Mouse (Mus musculus) liver, postnatal 0 days (tissue): ENCODE data around the gene Ccl22. TPM values are rescaled to one million over a fixed set of nuclear protein-coding genes. Genes with fewer than 3 reads are reported as not detected.

Experiments
- ATAC-seq: fragments of 200-750 bp; cut with Nextera tagmentation; 2 replicates; pipeline ENCODE4 v1.8.0; 2017; ENCODE audit warnings: mild to moderate bottlenecking, moderate library complexity
- DNase-seq: peaks from one replicate; pipeline ENCODE4 v3.0.0-alpha.2; 2016
- H3K27ac ChIP-seq: fragments of 300-500 bp; sonication (generic); 2 replicates; pipeline ENCODE4 v1.5.1; 2014; ENCODE audit warnings: antibody characterized with exemption, moderate library complexity, mild to moderate bottlenecking, low read depth
- H3K27me3 ChIP-seq: fragments of 300-500 bp; sonication (generic); 2 replicates; pipeline ENCODE4 v1.6.1; 2014; ENCODE audit warnings: low read length, control low read depth, mixed read lengths; ENCODE audit not compliant: insufficient read depth
- H3K36me3 ChIP-seq: fragments of 300-500 bp; sonication (generic); replicated peaks from 2 replicates; pipeline ENCODE4 v1.6.1; 2014; ENCODE audit warnings: mild to moderate bottlenecking, control low read depth, low read length, moderate library complexity, mixed read lengths; ENCODE audit not compliant: insufficient read depth
- H3K4me1 ChIP-seq: fragments of 300-500 bp; sonication (generic); 2 replicates; pipeline ENCODE4 v1.6.1; 2014; ENCODE audit warnings: antibody characterized with exemption, mild to moderate bottlenecking, control low read depth; ENCODE audit not compliant: insufficient read depth
- H3K4me2 ChIP-seq: fragments of 300-500 bp; sonication (generic); 2 replicates; pipeline ENCODE4 v1.6.1; 2014; ENCODE audit warnings: low read depth, mild to moderate bottlenecking, low read length, moderate library complexity, mixed read lengths
- H3K4me3 ChIP-seq: fragments of 300-500 bp; sonication (generic); 2 replicates; pipeline ENCODE4 v1.5.1; 2014; ENCODE audit warnings: low read depth, low read length
- H3K9ac ChIP-seq: fragments of 300-500 bp; sonication (generic); replicated peaks from 2 replicates; pipeline ENCODE4 v1.6.1; 2014; ENCODE audit warnings: mild to moderate bottlenecking, moderate library complexity
- H3K9me3 ChIP-seq: fragments of 300-500 bp; sonication (generic); 2 replicates; pipeline ENCODE4 v1.6.1; 2016; ENCODE audit warnings: mild to moderate bottlenecking, control low read depth, low read length, mixed read lengths
- CTCF ChIP-seq: sonication (generic); IDR thresholded peaks from 2 replicates; pipeline ENCODE4 v1.5.1; 2016; ENCODE audit warnings: antibody characterized with exemption, low read depth
- EP300 ChIP-seq: IDR thresholded peaks from 2 replicates; pipeline ENCODE4 v1.6.1; 2016; ENCODE audit warnings: antibody characterized with exemption, low read depth, mild to moderate bottlenecking
- WGBS: fragments of 180-500 bp; shearing (Covaris S2); extraction: QIAGEN DNeasy Blood & Tissue Kit; methylation state at CpG from one replicate; pipeline ENCODE4 v1.1.7; 2014; ENCODE audit not compliant: insufficient replicate concordance; 5-methylcytosine and 5-hydroxymethylcytosine counted together
- polyA plus RNA-seq: library from polyadenylated mRNA; unstranded; fragments of >200 nt; fragmentation: Nextera tagmentation; extraction: Ambion mirVana; gene quantifications from 2 replicates; pipeline ENCODE4 v1.2.1, GENCODE M21; 2015

The Ccl22 gene
- polyA plus RNA-seq, 1 experiment from 2014 or later = 0.28 TPM

DNA sequence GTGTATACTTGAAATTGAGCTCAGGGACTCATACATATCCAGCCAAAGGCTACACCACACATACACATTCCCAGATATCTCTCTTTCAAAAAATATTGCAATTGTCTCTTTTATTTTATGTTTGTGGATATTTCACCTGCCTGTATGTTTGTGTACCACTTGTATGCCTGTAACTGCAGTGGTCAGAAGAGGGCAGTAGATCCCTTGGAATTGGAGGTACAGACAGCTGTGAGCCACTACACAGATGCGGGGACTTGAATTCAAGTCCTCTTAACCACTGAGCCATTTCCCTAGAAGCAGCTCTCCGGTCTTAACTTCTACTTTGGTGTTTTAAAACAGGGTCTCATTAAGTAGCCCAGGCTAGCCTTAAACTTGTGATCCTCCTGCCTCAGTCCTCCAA lies 49.4 kb downstream of the Ccl22 start:
- no peak overlapping the region for H3K4me3 ChIP-seq
- H3K27me3 ChIP-seq = no peaks in the 10 kb centered on the region
- H3K9ac ChIP-seq = no peak overlapping the region
- H3K4me1 ChIP-seq = no peaks in the 10 kb centered on the region
- ATAC-seq (peak; percentile 61), DNase-seq (no peak)
- H3K27ac ChIP-seq = no peak overlapping the region
- TF ChIP-seq CTCF (peak; percentile 69), EP300 (no peak)
- WGBS = 83% methylated on average over 2 of the region's 2 CpGs
- no peak overlapping the region for H3K4me2 ChIP-seq
- H3K9me3 ChIP-seq = no peaks in the 10 kb centered on the region
- no peaks in the 10 kb centered on the region for H3K36me3 ChIP-seq

DNA sequence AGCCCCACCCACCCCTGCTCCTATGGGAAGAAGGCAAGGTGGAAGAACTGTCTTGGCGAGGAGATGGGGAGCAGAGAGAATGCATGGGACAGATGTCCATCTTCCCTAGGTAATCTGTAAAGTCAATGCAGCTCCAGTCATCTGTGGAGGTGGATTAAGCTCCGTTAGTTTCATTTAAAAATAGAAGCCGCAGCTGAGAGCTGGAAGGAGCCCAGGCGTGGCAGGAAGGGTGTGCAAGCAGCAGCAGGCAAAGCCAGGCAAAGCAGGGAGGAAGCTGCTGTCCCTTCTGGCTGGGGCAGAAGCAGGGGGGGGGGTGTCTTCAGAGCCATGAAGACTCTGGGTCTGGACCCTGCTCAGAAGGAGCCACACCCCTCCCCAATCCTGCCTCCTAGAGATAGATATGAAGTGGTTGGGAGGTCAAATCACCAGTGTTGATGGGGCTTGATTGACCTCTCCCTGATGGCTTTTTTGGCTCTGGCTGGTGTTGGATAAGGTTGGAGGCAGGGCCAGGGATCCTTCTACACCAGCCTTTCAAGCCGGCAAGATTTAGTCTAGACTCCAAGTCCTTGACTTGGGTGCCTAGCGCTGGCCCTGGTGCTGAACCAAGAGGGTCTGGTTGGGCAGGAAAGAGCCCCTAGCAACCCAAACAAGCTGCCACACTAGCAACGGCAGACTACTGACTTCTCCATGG lies 55.0 kb downstream of the Ccl22 start:
- H3K27me3 ChIP-seq = 0 out of 2 replicates have a peak, but pooled peaks cover 2% of the 10 kb centered on the region
- WGBS = 38% methylated on average over 7 of the region's 7 CpGs
- H3K27ac ChIP-seq = no peak overlapping the region
- H3K9ac ChIP-seq = no peak overlapping the region
- no peak overlapping the region for H3K4me3 ChIP-seq
- H3K36me3 ChIP-seq = no peaks in the 10 kb centered on the region
- DNase-seq = peak; percentile 35
- no peak for TF ChIP-seq CTCF
- no peak for TF ChIP-seq EP300
- no peak for ATAC-seq
- H3K9me3 ChIP-seq = no peaks in the 10 kb centered on the region
- peaks cover 10% of the 10 kb centered on the region for H3K4me1 ChIP-seq
- no peak overlapping the region for H3K4me2 ChIP-seq

Other genes with a start within 250 kb of the Ccl22 start
- 3.9 and 4.2 TPM in 2 replicates for gene Cpne2, start 212.6 kb upstream of the Ccl22 start, polyA plus RNA-seq
- gene Rspry1, start 143.7 kb upstream of the Ccl22 start, polyA plus RNA-seq = 10.2 and 11.1 TPM in 2 replicates
- gene Fam192a, start 143.6 kb upstream of the Ccl22 start, polyA plus RNA-seq = 23.6 and 24.2 TPM in 2 replicates
- 20.8 and 21.3 TPM in 2 replicates for gene Arl2bp, start 79.0 kb upstream of the Ccl22 start, polyA plus RNA-seq
- 2.5 and 3.1 TPM in 2 replicates for gene Pllp, start 49.3 kb upstream of the Ccl22 start, polyA plus RNA-seq
- 0.47 and 0.79 TPM in 2 replicates for gene Cx3cl1, start 26.4 kb downstream of the Ccl22 start, polyA plus RNA-seq
- gene Ccl17, start 64.9 kb downstream of the Ccl22 start, polyA plus RNA-seq = 0.31 TPM in 1 of 2 replicates, not detected in the other
- 65.6 and 66.1 TPM in 2 replicates for gene Coq9, start 92.7 kb downstream of the Ccl22 start, polyA plus RNA-seq
- gene Ciapin1, start 92.8 kb downstream of the Ccl22 start, polyA plus RNA-seq = 36.5 and 39.4 TPM in 2 replicates
- gene Polr2c, start 111.9 kb downstream of the Ccl22 start, polyA plus RNA-seq = 50.6 and 52.1 TPM in 2 replicates
- 3.5 and 4.5 TPM in 2 replicates for gene Dok4, start 130.7 kb downstream of the Ccl22 start, polyA plus RNA-seq
- 1.3 and 1.5 TPM in 2 replicates for gene Ccdc102a, start 172.5 kb downstream of the Ccl22 start, polyA plus RNA-seq
- gene Adgrg5, start 178.1 kb downstream of the Ccl22 start, polyA plus RNA-seq = 0.13 and 0.18 TPM in 2 replicates
- 34.0 and 35.4 TPM in 2 replicates for gene Adgrg1, start 229.2 kb downstream of the Ccl22 start, polyA plus RNA-seq